Mouse (Mus musculus): ENCODE measurements around the gene Ddah1.

Gene Ddah1

DNA sequence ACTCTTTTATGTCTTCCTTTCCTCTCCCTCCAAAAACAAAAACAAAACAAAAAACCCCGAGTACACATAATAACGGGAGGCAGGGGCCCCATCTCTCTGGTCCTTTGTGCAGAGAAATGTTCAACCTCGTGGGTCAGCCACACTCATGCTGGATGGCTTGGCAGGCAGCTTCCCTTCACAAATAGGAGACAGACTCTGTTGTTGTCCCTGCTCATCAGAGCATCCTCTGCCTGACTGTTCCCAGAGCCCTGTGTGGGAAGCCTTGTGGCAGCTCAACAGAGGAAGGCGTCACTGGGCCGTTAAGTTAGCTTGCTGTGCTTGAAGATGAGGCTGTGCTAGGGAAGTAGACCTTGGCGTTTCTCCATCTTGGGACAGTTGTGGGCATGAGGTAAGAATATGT, 58.8 kb downstream of the Ddah1 start:
- DNase-seq (ENCODE audit: low spot score), result no peak

DNA sequence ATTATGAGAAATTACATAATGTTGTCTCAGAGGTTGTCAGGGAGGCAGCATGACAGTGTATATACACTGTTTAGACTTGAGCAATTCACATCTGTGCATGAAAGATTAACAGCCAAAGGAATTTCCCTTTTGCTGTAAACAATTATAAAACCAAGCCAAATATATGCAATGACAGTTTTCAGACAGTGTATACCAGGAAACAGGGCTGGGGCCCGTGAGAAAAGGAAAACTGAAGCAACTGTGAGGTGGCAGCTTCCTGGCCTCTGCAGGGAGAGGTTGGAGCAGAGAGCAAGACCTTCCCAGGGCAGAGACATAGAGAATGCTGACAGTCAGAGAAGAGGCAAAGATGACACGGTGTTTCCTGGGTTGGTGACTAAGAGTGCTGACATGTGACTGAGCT, 62.0 kb downstream of the Ddah1 start:
- no peak for DNase-seq (ENCODE audit: low spot score)

GRCm38 (mm10) chr3:145820938-145821337, 62.5 kb downstream of the Ddah1 start:
- DNase-seq (ENCODE audit: low spot score), result no peak

- no peak for DNase-seq (ENCODE audit: low spot score)
These were observed 63.7 kb downstream of the Ddah1 start for GRCm38 (mm10) chr3:145822201-145822600.

DNA sequence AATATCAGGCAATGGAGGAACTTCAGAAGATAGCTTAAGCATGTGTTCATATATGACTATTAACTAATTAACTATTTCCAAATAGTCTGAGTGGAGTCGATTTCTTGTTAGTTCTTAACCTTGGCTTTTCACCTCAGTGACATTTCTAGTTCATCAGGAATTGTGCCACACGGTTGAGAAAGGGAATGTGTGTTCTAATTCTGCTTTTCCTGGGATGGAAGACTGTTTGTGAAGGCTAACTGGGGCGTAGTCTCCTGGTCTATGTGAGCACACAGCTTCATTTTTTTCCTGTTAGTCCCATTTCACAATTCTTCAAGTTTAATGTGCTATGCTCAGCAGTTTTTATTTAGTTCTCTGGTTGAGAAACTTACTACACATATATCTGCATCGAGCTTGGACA, 65.2 kb downstream of the Ddah1 start:
- no peak for DNase-seq (ENCODE audit: low spot score)

DNA sequence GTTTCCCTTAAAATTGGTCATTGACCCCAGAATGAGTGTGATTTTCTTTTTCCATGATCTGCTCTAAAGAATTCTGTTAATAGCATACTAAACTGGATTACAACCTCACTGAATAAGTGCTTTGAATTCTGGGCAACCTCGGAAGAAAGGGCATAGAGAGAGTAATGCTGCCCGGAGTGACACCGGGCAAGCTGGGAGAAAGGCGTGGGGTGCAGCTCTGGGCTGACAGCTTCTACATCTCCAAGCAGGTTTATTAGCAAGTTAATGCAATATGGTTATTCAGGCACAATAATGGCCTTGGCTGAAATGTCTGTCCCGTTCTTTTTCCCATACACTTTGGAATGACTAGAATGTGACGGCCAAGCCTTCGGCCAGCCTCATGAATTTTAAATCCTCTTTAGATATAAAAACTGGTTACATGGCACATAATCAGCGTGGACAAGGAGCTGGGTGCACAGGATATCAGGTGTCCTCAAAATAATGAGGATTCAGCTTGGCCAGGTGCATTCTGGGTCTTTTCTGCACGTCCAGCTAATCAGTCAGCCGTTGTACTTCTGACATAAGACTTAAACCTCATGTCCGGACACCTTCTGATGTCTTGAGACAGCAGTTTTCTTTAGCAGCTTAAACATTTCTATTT, 67.1 kb downstream of the Ddah1 start:
- no peak for DNase-seq (ENCODE audit: low spot score)

DNA sequence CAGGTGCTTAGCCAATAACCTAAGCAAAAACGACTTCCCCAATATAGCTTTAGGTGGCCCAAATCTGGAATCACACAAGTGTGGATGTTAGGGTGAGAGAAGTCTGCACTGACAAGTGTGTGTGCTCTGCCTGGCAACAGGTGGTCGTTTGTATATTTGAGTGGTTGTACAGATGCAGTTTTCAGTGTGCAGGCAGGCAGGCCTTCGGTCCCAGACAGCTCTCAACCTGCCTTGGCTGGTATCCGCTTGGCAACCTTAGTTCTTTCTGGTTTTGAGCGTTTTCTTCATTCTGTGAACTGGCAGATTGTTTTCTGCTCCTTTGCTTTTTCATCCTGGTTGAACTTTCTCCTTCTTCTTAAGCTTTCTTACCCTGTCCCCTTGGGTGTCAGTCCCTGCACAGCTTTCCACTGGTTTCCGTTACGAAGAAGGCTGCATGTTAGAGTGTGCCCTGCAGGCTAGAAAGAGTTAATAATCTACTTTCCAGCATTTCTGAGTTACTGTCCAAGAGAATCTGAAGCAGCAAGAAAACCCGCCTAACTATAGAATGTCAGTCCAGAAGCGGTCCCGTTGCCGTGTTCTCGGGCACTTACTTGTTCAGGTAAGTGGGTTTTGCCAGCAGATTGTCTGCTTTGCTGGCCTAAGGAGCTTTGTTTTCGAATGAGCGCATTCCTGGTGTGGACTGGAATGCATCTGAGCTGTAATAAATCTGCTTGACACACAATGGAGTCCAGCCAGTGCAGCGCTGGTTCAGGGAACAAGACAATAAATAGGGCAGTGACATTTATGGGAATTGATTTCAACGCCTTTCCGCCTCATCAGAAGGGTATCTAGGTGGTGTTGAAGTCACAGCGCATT, 68.9 kb downstream of the Ddah1 start:
- DNase-seq (ENCODE audit: low spot score), result no peak

DNA sequence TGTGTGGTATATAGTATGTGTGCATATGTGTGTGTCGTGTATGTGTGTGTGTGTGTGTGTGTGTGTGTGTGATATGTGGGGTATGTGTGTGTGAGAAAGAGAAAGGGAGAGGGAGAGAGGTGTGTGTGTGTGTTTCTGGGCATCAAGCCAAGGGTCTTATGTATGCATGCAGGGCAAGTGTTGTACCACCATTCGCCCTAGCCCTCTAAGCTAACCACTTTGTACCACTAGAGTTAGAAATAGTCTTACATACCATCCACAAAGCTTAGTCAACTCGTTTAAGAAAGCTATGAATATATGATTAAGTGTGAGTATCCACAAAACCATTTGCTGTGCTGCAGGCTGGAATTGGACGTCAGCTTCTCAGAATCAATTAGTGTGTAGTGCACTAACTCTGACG, 70.4 kb downstream of the Ddah1 start:
- DNase-seq (ENCODE audit: low spot score), result no peak

- no peak for DNase-seq (ENCODE audit: low spot score)
These were observed 75.6 kb downstream of the Ddah1 start for GRCm38 (mm10) chr3:145833948-145834538.

- DNase-seq (ENCODE audit: low spot score), result no peak
These were observed 79.8 kb downstream of the Ddah1 start for GRCm38 (mm10) chr3:145838281-145838680.

DNA sequence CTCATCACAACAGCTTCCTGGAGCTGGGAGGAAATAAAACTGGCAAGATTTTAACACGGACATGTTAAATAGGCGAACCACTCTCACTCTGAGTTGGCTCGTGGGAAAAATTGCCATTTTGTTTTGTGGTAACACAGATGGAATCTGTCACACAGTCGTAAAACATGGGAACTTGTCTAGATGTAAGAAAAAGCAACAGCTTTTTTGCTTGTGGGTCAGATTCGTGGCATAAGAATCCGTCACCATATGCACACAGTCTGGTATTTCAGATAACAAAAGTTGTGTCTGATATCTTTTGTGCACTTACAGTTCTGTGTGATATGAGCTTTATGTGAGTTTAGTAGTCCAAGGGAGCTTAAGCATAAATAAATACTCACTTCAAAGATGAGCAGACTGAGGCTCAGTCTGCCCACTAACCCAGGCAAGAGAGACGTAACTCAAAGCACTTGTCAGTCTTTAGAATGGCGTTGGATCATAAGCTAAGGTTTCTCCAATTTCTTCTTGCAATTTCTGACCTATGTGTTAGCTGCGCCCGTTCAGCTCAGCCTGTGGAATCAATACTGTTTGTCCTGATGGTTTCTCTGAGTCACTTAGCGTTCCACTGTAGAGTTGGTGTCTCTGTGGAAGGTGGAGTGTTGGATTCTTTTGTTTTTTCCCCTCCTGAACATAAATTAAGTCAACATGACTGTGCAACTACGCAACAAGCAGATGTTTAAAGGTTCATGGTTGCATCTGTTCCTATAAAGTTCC, 83.7 kb downstream of the Ddah1 start:
- DNase-seq (ENCODE audit: low spot score), result no peak

DNA sequence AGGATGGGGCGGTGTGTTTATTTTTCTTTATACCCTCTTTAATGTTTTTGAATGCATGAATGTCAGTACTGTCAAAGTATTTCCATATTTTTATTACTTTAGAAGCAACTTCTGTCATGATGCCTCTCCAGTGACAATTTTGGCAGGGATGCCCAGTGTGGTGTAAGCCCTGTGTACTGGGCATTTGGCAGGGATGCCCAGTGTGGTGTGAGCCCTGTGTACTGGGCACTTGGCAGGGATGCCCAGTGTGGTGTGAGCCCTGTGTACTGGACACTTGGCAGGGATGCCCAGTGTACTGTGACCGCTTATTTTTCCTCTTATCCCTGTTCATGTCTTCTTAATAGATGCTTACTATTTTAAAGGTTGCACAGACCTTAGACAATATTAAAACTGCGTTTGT, 85.4 kb downstream of the Ddah1 start:
- DNase-seq (ENCODE audit: low spot score), result no peak

DNA sequence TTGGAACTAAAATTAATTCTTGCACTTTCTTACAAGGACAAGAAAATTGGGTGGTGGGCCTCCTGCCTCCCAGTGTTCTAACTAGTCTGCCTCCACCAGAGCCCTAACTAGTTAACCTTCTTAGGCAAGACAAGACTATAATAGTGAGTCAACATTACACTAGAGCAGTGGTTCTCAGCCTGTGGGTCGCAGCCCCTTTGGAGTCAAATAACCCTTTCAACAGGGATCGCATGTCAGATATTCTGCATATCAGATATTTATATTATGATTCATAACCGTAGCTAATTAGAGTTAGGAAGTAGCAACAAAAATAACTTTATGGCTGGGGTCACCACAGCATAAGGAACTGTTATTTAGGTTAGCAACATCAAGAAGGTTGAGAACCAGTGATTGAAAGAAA, 86.4 kb downstream of the Ddah1 start:
- DNase-seq (ENCODE audit: low spot score), result no peak

GRCm38 (mm10) chr3:145846255-145846654, 87.8 kb downstream of the Ddah1 start:
- no peak for DNase-seq (ENCODE audit: low spot score)

- DNase-seq (ENCODE audit: low spot score), result no peak
These were observed 93.6 kb downstream of the Ddah1 start for GRCm38 (mm10) chr3:145852041-145852440.

- no peak for DNase-seq (ENCODE audit: low spot score)
These were observed 94.3 kb downstream of the Ddah1 start for GRCm38 (mm10) chr3:145852800-145853199.

GRCm38 (mm10) chr3:145853713-145854112, 95.2 kb downstream of the Ddah1 start:
- DNase-seq (ENCODE audit: low spot score), result no peak

DNA sequence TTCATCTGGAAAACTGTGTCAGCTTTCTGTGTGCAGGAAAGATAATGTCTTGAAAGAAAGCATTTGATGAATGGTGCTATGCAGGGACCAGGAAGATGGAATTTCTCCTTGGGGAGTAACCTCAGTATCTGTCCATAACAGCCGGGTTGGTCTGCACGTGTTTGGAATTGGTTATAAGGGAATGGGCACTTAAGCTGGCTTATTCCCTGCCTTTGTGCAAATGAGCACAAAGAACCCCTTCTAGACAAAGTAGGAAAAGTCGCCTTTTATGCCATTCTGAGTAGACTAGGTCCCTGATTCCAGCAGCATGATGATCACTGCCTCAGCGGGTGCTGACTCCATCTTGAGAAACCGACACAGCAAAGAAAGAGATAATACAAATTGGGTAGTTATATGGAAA, 96.0 kb downstream of the Ddah1 start:
- no peak for DNase-seq (ENCODE audit: low spot score)

DNA sequence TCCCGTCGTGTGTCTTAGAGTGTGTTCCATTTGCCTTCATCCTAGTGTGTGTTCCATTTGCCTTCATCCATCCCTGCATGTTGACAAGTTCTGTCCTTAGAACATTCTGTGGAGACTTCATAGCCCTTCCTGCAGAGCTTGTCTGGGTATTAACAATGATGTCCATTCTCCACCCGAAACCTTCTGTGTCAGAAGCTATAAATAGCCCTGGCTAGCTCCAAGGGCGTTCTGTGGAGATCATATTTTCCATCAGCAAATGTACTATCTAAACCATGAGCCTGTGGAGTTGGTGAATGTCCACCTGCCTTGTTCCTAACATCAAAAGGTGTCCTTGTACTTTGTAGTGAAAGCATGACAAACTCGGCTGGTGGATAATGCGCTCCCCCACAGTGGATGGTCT, 96.8 kb downstream of the Ddah1 start:
- DNase-seq (ENCODE audit: low spot score), result no peak

GRCm38 (mm10) chr3:145858388-145858787, 99.9 kb downstream of the Ddah1 start:
- no peak for DNase-seq (ENCODE audit: low spot score)

GRCm38 (mm10) chr3:145862521-145862920, 104.0 kb downstream of the Ddah1 start:
- DNase-seq (ENCODE audit: low spot score), result no peak

DNA sequence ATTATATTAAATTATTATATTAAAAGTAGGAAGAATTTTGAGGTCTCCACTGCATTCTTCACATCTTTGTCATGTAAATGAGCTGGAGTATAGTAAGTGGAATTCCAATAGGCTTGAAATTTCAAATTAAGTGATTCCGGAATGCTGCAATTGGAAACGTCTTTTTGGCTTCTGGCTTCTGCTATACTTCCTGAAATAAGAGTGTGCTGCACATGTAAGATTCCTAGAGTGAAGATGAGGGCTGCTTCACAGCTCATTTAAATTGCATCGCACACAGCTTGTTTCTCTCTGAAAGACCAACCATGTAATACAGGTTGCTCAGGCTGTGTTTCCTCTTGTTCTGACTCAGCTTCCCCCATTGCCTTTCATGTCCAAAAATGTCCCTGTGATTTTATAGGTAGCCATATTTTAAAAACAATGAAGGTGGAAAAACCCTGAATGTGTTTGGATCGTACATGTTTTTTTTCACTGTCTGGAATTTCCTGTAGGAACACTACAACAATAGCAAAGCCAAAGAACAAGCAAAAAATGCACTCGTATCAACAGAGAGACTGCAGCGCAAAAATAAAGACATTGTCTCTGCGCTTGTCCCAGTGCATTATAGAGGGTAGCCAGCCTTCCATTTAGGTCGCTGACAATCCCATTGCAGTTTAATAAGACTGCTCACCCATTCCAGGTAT, 105.7 kb downstream of the Ddah1 start:
- DNase-seq (ENCODE audit: low spot score), result no peak
